ENCODE assay signal across 19 mouse cellular contexts in the genomic region with DNA sequence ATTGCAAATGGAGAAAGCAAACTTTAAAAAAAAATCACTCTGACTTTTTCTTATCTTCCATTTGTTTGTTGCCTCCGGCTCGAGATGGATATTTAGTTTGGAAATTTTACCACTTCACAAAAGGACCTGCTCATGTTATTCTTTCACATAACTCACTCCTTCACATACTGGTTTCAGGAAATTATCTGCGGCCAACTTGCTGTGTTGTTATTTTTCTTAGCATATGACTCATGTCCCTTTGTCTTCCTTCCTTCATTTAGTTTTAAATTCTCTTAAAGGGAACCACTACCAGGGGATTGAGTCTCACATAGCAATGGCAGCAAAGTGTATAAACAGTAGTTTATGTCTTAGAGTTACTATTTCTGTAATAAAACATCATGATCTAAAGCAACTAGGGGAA.
A peak's percentile ranks its signal among the peaks of the same experiment; 100 is the strongest.
DNase-seq lines count a peak whose midpoint lies in the region; ATAC-seq and TF ChIP-seq lines count a peak whose summit lies in the region.
"Had no signal": no experiment of that assay in that cellular context is flagged by ENCODE, and none has a peak within 500 bp of the region (broad histone marks: within the 10 kb centered on the region; RNA-seq: fewer than 3 reads in every experiment).

No protein-coding gene starts in this region.

- no peak overlapping the region for H3K4me2 ChIP-seq in heart, embryonic 11.5 days
- no peak overlapping the region for H3K4me2 ChIP-seq in kidney, postnatal 0 days (ENCODE audit: low read length)
- H3K4me2 ChIP-seq in intestine, embryonic 15.5 days (replicated peaks): no peak overlapping the region
- H3K4me2 ChIP-seq: forebrain, embryonic 15.5 days; limb, embryonic 12.5 days; neural tube, embryonic 13.5 days had no signal

- no peak for DNase-seq in heart, postnatal 36 days
- peak; percentile 80 for DNase-seq in kidney, postnatal 0 days (ENCODE audit: low spot score)
- DNase-seq in kidney, postnatal 4 days: no peak
- peak; percentile 65 for DNase-seq in 3T3-L1 (ENCODE audit: low read depth, low spot score)
- peak; percentile 6 for DNase-seq in gonadal fat pad, adult 2 months (ENCODE audit: low read depth)
- DNase-seq in thymus, adult 18-20 months: no peak
- DNase-seq: adrenal gland, postnatal 14 days; cerebellum, adult 2 months; kidney, adult 11 months; layer of hippocampus, adult 9-11 months; spleen, adult 18-20 months; thymus, adult 2 months had no signal

- H3K4me1 ChIP-seq in heart, embryonic 11.5 days (ENCODE audit: control insufficient read depth, insufficient read depth, low read length): no peaks in the 10 kb centered on the region
- H3K4me1 ChIP-seq in kidney, postnatal 0 days (replicated peaks; ENCODE audit: insufficient read depth, low read length): no peaks in the 10 kb centered on the region
- H3K4me1 ChIP-seq in intestine, embryonic 15.5 days (replicated peaks): no peaks in the 10 kb centered on the region

- no peaks in the 10 kb centered on the region for H3K27me3 ChIP-seq in heart, embryonic 11.5 days (ENCODE audit: control insufficient read depth, insufficient read depth, low read length)
- no peaks in the 10 kb centered on the region for H3K27me3 ChIP-seq in kidney, postnatal 0 days (ENCODE audit: insufficient read depth, low read length)
- H3K27me3 ChIP-seq in intestine, embryonic 15.5 days (replicated peaks): no peaks in the 10 kb centered on the region
- H3K27me3 ChIP-seq: forebrain, embryonic 15.5 days; limb, embryonic 12.5 days; neural tube, embryonic 13.5 days had no signal

- H3K9me3 ChIP-seq in heart, embryonic 11.5 days (replicated peaks; ENCODE audit: control insufficient read depth, low read length): no peaks in the 10 kb centered on the region
- H3K9me3 ChIP-seq in kidney, postnatal 0 days (replicated peaks; ENCODE audit: low read length): no peaks in the 10 kb centered on the region
- H3K9me3 ChIP-seq in intestine, embryonic 15.5 days: no peaks in the 10 kb centered on the region
- H3K9me3 ChIP-seq: forebrain, embryonic 15.5 days; limb, embryonic 12.5 days; midbrain, embryonic 10.5 days; neural tube, embryonic 13.5 days had no signal

- 56% methylated on average over 3 of the region's 3 CpGs for WGBS in heart, embryonic 11.5 days (ENCODE audit: insufficient replicate concordance)
- 23% methylated on average over 3 of the region's 3 CpGs for WGBS in kidney, postnatal 0 days
- WGBS in intestine, embryonic 15.5 days: 45% methylated on average over 3 of the region's 3 CpGs

- no peak overlapping the region for H3K9ac ChIP-seq in heart, embryonic 11.5 days (ENCODE audit: low read depth, low read length)
- no peak overlapping the region for H3K9ac ChIP-seq in kidney, postnatal 0 days (ENCODE audit: low read depth, low read length)
- H3K9ac ChIP-seq in intestine, embryonic 15.5 days: no peak overlapping the region
- H3K9ac ChIP-seq: forebrain, embryonic 15.5 days; limb, embryonic 12.5 days; neural tube, embryonic 13.5 days had no signal

- H3K4me3 ChIP-seq in heart, embryonic 11.5 days (ENCODE audit: low read depth, low read length): no peak overlapping the region
- no peak overlapping the region for H3K4me3 ChIP-seq in kidney, postnatal 0 days (replicated peaks; ENCODE audit: low read depth, low read length)
- H3K4me3 ChIP-seq in intestine, embryonic 15.5 days (replicated peaks): no peak overlapping the region
- H3K4me3 ChIP-seq: forebrain, embryonic 15.5 days; limb, embryonic 12.5 days; midbrain, embryonic 10.5 days; neural tube, embryonic 13.5 days had no signal

- ATAC-seq in heart, embryonic 11.5 days (replicated peaks; ENCODE audit: insufficient number of reproducible peaks, low FRiP score, low TSS enrichment): no peak
- ATAC-seq in kidney, postnatal 0 days (replicated peaks; ENCODE audit: low FRiP score, low read depth): no peak
- ATAC-seq in intestine, embryonic 15.5 days: no peak
- ATAC-seq: forebrain, embryonic 15.5 days; hindbrain, embryonic 16.5 days had no signal

- H3K27ac ChIP-seq in heart, embryonic 11.5 days (ENCODE audit: low read depth, low read length): 0 out of 2 replicates have a peak overlapping the region, but pooled peaks have one; percentile 17
- H3K27ac ChIP-seq in kidney, postnatal 0 days: 0 out of 2 replicates have a peak overlapping the region, but pooled peaks have one; percentile 57
- H3K27ac ChIP-seq in intestine, embryonic 15.5 days: no peak overlapping the region
- H3K27ac ChIP-seq: forebrain, embryonic 15.5 days; limb, embryonic 12.5 days; midbrain, embryonic 10.5 days; neural tube, embryonic 13.5 days had no signal

- intact Hi-C loops in heart, postnatal 36 days (cut with DNase I): loop anchor here (10.0 kb wide), 1 partner anchor 358 kb away; no protein-coding TSS in a partner anchor

- H3K36me3 ChIP-seq in heart, embryonic 11.5 days (ENCODE audit: control insufficient read depth, insufficient read depth, low read length): no peaks in the 10 kb centered on the region
- no peaks in the 10 kb centered on the region for H3K36me3 ChIP-seq in kidney, postnatal 0 days (ENCODE audit: insufficient read depth, low read length)
- no peaks in the 10 kb centered on the region for H3K36me3 ChIP-seq in intestine, embryonic 15.5 days
- H3K36me3 ChIP-seq: forebrain, embryonic 15.5 days; limb, embryonic 12.5 days; midbrain, embryonic 10.5 days; neural tube, embryonic 13.5 days had no signal

- TF ChIP-seq CTCF in kidney, postnatal 0 days (IDR thresholded peaks at IDR 0.05; ENCODE audit: low read depth): no peak

Comparison
In these comparisons a context has a peak if more than half of its experiments do, and no peak if none do; other contexts are left out.
1. DNase-seq: peak in kidney, postnatal 0 days (single experiment), 3T3-L1 (single experiment) and gonadal fat pad, adult 2 months (single experiment); none in heart, postnatal 36 days (0 of 2), kidney, postnatal 4 days (0 of 2) and thymus, adult 18-20 months (0 of 2).